Mouse (Mus musculus): Measurements from ENCODE around the gene Arcn1.

DNA sequence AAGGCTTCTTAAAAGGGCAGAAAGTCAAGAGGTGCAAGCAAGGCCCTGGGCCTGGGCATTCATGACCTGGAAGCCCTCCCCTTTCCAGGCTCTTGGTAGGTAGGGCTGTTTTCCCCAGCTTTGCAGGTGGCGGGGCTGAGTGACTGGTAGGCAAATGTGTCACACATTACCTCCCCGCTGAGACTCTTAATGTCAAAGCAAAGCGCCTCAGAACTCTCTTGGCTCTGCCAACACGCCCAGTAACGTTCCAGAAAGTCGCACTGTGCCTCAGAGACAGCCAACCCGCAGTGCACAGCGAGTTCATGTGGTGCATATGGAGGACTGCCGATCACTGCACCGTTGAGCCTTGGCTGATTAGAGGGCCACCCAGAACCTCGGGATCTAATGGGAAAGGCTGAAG is 74.6 kb downstream of the Arcn1 start:
- TF ChIP-seq USF1 (IDR thresholded peaks at IDR 0.05; ENCODE audit: low read depth) (no peak), CTCF (IDR thresholded peaks at IDR 0.05; ENCODE audit: control insufficient read depth, insufficient read depth, insufficient read length) (no peak), MYOG (IDR thresholded peaks at IDR 0.05; ENCODE audit: control insufficient read depth, extremely low read depth, insufficient read length) (no peak), MAX (IDR thresholded peaks at IDR 0.05) (no peak)

All from C2C12 (cell line).